Mouse (Mus musculus): ENCODE results near the gene Ankrd17. TPM values are rescaled to one million over a fixed set of nuclear protein-coding genes. Genes with fewer than 3 reads are reported as not detected.

The Ankrd17 gene
- polyA plus RNA-seq (2012; rRNA removed): 55.1 and 56.3 TPM in 2 replicates

DNA sequence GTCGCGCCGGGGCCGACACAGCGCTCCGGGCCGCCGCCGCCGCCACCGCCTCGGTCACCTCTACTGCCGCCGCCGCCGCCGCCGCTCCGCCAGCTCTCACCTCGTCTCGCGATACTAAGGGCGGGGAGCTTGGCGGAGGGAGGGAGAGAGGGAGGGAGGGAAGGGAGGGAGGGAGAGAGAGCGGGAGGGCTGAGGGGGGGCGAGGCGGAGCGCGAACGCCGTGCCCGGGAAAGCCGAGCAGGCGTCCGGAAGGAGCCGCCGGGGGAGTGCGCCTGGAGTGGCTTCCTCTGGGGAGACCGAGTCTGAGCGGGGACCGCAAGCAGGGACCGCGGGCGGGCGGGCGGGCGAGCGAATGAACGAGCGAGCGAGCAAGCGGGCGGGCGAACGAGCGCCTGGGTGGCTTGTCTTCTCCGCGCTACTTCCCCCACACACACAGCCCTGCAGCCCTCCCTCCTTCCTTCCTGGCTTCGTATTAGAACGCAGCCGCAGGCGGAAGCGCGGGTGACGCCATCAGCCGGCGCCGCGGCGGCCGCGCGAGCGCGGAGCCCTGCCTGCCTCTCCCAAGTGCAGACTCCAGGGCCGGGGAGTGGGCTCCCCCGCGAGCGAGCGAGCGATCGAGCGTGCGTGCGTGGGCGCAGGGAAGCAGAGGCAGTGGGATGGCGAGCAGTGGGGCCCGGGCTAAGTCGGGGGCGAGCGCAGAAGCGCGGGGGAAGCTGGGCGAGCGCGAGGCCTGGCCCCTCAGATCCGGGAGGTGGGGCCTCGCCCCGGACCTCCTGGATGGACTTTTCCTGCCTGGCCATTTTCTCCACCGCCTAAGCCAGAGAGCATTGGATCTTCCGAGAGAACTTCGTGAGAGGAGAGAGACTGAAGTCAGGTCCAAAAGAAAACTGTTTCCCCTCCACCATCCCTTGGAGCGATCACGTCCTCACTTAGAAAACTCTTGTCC lies at the start of gene Ankrd17:
Gene Ankrd17, minus strand, starts transcription at position 457 of the 946 bp plus-strand sequence.

DNA sequence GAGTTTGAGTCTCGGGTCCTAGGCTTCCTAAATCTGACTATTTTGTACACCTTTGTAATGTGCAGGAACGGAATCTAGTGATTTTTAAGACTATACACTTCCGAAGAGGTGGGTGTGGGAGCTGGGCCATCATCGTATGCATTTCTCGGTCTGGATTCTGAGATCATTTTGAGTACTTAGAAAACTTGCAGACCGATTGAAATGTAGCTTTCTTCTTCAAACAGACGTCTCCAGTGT lies 608 bp upstream of the Ankrd17 start, which contains the start of gene Gm9958:
Gene Gm9958, plus strand, starts transcription at position 138 of the 237 bp plus-strand sequence.

DNA sequence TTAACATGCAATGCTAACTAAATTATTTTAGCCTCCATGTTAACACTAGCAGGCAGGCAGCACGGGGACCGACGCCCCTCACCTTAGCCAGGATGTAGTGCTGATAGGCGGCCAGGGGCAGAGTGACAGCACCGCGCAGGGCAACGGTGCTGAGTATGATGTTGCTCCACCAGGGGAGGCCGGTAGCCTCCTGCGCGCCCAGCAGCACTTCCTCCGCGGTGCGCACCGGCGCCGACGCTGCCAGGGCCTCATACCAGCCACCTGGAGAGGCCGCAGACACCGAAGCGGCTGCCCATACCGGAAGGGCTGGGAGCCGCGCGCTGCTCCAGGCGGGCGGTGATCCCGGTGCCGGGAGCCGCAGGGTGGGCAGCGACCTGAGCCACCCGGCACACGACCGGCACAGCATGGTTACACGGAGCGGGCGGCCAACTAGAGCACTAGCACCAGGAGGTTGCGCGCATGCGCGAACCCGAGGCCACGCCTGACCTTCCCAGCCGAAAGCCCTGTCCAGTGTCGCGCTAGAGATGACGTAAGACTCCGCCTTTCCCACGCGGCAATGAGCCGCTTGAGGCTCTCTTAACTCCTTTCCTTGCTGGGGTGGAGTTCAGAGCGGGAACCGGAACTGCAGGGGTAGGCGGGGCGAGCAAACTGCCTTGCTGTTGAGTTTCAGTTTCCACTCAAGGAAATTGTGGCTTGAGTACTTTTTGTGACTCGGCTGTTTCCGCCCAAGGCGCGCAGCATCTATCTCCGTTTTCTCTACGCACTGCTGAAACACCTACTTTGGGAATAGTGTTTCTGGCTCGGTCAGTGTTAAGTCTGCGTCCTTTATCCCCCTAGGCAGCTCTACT lies 142.6 kb downstream of the Ankrd17 start, which contains the start of gene Cox18:
Gene Cox18, minus strand, starts transcription at position 468 of the 848 bp plus-strand sequence.

Other genes with a start within 250 kb of the Ankrd17 start
- gene Cox18, start 142.6 kb downstream of the Ankrd17 start, polyA plus RNA-seq (2012; rRNA removed): 30.0 and 30.5 TPM in 2 replicates
- gene Gm9958, start 627 bp upstream of the Ankrd17 start, polyA plus RNA-seq (2012; rRNA removed): 2.3 TPM in 2 replicates
- gene Alb, start 94.3 kb upstream of the Ankrd17 start, polyA plus RNA-seq (2012; rRNA removed): 1.3 and 2.0 TPM in 2 replicates
- 1.1 and 1.7 TPM in 2 replicates for gene Afp, start 124.2 kb upstream of the Ankrd17 start, polyA plus RNA-seq (2012; rRNA removed)
- not detected in 2 replicates for gene Afm, start 152.4 kb upstream of the Ankrd17 start, polyA plus RNA-seq (2012; rRNA removed)
- gene 5830473C10Rik, start 194.5 kb upstream of the Ankrd17 start, polyA plus RNA-seq (2012; rRNA removed): 0.17 and 0.18 TPM in 2 replicates